Mouse (Mus musculus): ENCODE results near the gene Tom1l1. TPM values are rescaled to one million over a fixed set of nuclear protein-coding genes. Genes with fewer than 3 reads are reported as not detected.

The Tom1l1 gene
- total RNA-seq, 1 experiment, result 12.0 TPM

DNA sequence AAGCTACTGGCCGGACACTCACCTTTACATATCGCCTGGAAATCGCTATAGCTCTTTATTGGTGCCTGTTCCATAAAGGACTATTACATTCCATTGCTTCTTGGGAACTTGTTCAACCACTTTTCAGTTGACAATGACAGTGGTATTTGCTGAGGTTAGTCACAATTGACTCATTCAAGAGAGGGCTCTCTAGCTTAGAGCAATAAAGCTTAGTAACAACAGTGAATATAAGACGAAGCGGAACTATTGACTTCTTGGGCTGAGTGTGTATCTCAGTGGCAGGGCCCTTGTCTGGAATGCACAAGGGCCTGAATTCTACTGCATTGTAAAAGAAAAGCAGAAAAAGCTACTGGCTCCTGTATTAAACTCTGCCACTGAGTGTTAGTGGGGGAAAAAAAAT lies 9.6 kb downstream of the Tom1l1 start:
- no peak overlapping the region for H3K9ac ChIP-seq (ENCODE audit: insufficient read depth, low read depth, low read length, poor library complexity, severe bottlenecking)
- TF ChIP-seq CHD2 (IDR thresholded peaks at IDR 0.05; ENCODE audit: low read depth, low read length), result no peak
- no peak for TF ChIP-seq ZNF384 (IDR thresholded peaks at IDR 0.05; ENCODE audit: low read depth, low read length)
- TF ChIP-seq ZC3H11A (IDR thresholded peaks at IDR 0.05; ENCODE audit: borderline replicate concordance, low read depth, low read length), result no peak
- TF ChIP-seq MAFK (IDR thresholded peaks at IDR 0.05; ENCODE audit: insufficient read depth, low read depth, low read length), result no peak
- no peak for TF ChIP-seq HCFC1 (IDR thresholded peaks at IDR 0.05; ENCODE audit: borderline replicate concordance, insufficient read depth, low read length)
- H3K36me3 ChIP-seq (ENCODE audit: control insufficient read depth, insufficient read depth, low read length, poor library complexity, severe bottlenecking), result peaks cover 3% of the 10 kb centered on the region; the same call in 1 of the 2 replicates
- no peaks in the 10 kb centered on the region for H3K4me1 ChIP-seq (ENCODE audit: control insufficient read depth in 2 of 2, insufficient read depth in 2 of 2, low read length in 2 of 2, poor library complexity in 1 of 2)
- in situ Hi-C loops (cut with MboI; ENCODE audit: low sequenced_read_pairs in 2 of 2, unreplicated experiment in 2 of 2), result no loop called here
- no peak overlapping the region for H3K27ac ChIP-seq (ENCODE audit: insufficient read depth, low read depth, low read length, poor library complexity, severe bottlenecking)
- H3K9me3 ChIP-seq (ENCODE audit: control insufficient read depth, insufficient read depth, low read depth, low read length), result no peaks in the 10 kb centered on the region
- no peak for DNase-seq (ENCODE audit: low read depth, low spot score)
- no peak overlapping the region for H3K4me3 ChIP-seq (ENCODE audit: insufficient read depth in 1 of 2, low read depth in 1 of 2, low read length in 2 of 2, poor library complexity in 1 of 2, severe bottlenecking in 1 of 2)

DNA sequence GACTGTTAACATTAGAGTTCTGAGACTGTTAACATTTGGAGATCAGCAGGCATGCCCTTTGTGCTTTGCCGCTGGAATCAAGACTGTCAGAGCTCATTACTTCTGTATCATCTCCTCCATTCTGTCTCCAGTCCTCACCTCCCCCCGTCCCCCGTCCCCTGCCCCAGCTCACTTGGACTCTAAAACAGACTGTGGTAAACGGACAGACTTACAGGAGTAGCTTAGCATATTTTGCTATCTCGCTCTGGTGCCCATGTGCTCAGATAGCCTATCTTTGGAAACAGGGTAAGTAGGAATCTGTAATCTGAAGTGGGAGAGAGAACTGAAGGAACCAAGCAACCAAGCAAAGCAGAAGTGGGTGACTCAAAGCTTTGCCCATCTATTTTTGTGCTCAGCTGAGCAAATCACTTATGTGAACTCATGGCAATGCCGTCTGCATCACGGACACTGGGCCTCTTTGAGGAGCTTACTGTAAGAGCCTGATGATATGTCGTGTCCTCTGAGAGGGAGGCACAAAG lies 10.3 kb downstream of the Tom1l1 start:
- in situ Hi-C loops (cut with MboI; ENCODE audit: low sequenced_read_pairs in 2 of 2, unreplicated experiment in 2 of 2), result no loop called here
- Histone ChIP-seq H3K4me1 (ENCODE audit: control insufficient read depth in 2 of 2, insufficient read depth in 2 of 2, low read length in 2 of 2, poor library complexity in 1 of 2) (no peaks in the 10 kb centered on the region), H3K9me3 (ENCODE audit: control insufficient read depth, insufficient read depth, low read depth, low read length) (no peaks in the 10 kb centered on the region), H3K9ac (ENCODE audit: insufficient read depth, low read depth, low read length, poor library complexity, severe bottlenecking) (no peak overlapping the region), H3K27ac (ENCODE audit: insufficient read depth, low read depth, low read length, poor library complexity, severe bottlenecking) (no peak overlapping the region), H3K36me3 (ENCODE audit: control insufficient read depth, insufficient read depth, low read length, poor library complexity, severe bottlenecking) (peaks cover 3% of the 10 kb centered on the region; the same call in 1 of the 2 replicates), H3K4me3 (ENCODE audit: insufficient read depth in 1 of 2, low read depth in 1 of 2, low read length in 2 of 2, poor library complexity in 1 of 2, severe bottlenecking in 1 of 2) (no peak overlapping the region)
- TF ChIP-seq ZC3H11A (IDR thresholded peaks at IDR 0.05; ENCODE audit: borderline replicate concordance, low read depth, low read length), result no peak
- no peak for TF ChIP-seq CHD2 (IDR thresholded peaks at IDR 0.05; ENCODE audit: low read depth, low read length)
- TF ChIP-seq MAFK (IDR thresholded peaks at IDR 0.05; ENCODE audit: insufficient read depth, low read depth, low read length), result no peak
- no peak for TF ChIP-seq ZNF384 (IDR thresholded peaks at IDR 0.05; ENCODE audit: low read depth, low read length)
- TF ChIP-seq HCFC1 (IDR thresholded peaks at IDR 0.05; ENCODE audit: borderline replicate concordance, insufficient read depth, low read length), result no peak
- DNase-seq (ENCODE audit: low read depth, low spot score), result no peak

DNA sequence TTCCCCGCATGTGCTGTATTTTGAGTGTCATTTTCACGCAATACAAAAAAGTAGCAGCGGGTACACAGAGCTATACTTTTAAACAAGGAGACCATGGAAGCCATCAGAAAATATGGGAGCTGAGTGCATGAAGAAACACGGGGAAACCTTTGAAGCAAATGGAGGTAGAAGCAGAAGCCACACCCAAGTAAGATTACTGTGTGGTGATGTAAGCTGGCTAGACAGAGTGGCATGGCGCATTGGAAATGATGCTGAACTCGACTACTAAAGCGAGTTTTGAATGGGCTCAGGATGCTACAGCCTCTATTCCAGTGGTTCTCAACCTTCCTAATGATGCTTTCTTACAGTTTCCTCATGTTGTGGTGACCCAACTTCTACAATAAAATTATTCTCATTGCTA lies 11.1 kb downstream of the Tom1l1 start:
- no peak for DNase-seq (ENCODE audit: low read depth, low spot score)
- TF ChIP-seq CHD2 (IDR thresholded peaks at IDR 0.05; ENCODE audit: low read depth, low read length) (no peak), HCFC1 (IDR thresholded peaks at IDR 0.05; ENCODE audit: borderline replicate concordance, insufficient read depth, low read length) (no peak), MAFK (IDR thresholded peaks at IDR 0.05; ENCODE audit: insufficient read depth, low read depth, low read length) (no peak), ZNF384 (IDR thresholded peaks at IDR 0.05; ENCODE audit: low read depth, low read length) (no peak), ZC3H11A (IDR thresholded peaks at IDR 0.05; ENCODE audit: borderline replicate concordance, low read depth, low read length) (no peak)
- Histone ChIP-seq H3K4me3 (ENCODE audit: insufficient read depth in 1 of 2, low read depth in 1 of 2, low read length in 2 of 2, poor library complexity in 1 of 2, severe bottlenecking in 1 of 2) (no peak overlapping the region), H3K9ac (ENCODE audit: insufficient read depth, low read depth, low read length, poor library complexity, severe bottlenecking) (no peak overlapping the region), H3K36me3 (ENCODE audit: control insufficient read depth, insufficient read depth, low read length, poor library complexity, severe bottlenecking) (peaks cover 3% of the 10 kb centered on the region; the same call in 1 of the 2 replicates), H3K9me3 (ENCODE audit: control insufficient read depth, insufficient read depth, low read depth, low read length) (no peaks in the 10 kb centered on the region), H3K4me1 (ENCODE audit: control insufficient read depth in 2 of 2, insufficient read depth in 2 of 2, low read length in 2 of 2, poor library complexity in 1 of 2) (no peaks in the 10 kb centered on the region), H3K27ac (ENCODE audit: insufficient read depth, low read depth, low read length, poor library complexity, severe bottlenecking) (no peak overlapping the region)
- in situ Hi-C loops (cut with MboI; ENCODE audit: low sequenced_read_pairs in 2 of 2, unreplicated experiment in 2 of 2), result no loop called here

GRCm38 (mm10) chr11:90675479-90676110 lies 12.6 kb downstream of the Tom1l1 start:
- in situ Hi-C loops (cut with MboI; ENCODE audit: low sequenced_read_pairs in 2 of 2, unreplicated experiment in 2 of 2), result no loop called here
- H3K36me3 ChIP-seq (ENCODE audit: control insufficient read depth, insufficient read depth, low read length, poor library complexity, severe bottlenecking), result peaks cover under 1% of the 10 kb centered on the region; the same call in 1 of the 2 replicates
- H3K4me3 ChIP-seq (ENCODE audit: insufficient read depth in 1 of 2, low read depth in 1 of 2, low read length in 2 of 2, poor library complexity in 1 of 2, severe bottlenecking in 1 of 2), result no peak overlapping the region
- H3K9me3 ChIP-seq (ENCODE audit: control insufficient read depth, insufficient read depth, low read depth, low read length), result no peaks in the 10 kb centered on the region
- TF ChIP-seq ZC3H11A (IDR thresholded peaks at IDR 0.05; ENCODE audit: borderline replicate concordance, low read depth, low read length) (no peak), CHD2 (IDR thresholded peaks at IDR 0.05; ENCODE audit: low read depth, low read length) (no peak), MAFK (IDR thresholded peaks at IDR 0.05; ENCODE audit: insufficient read depth, low read depth, low read length) (no peak), ZNF384 (IDR thresholded peaks at IDR 0.05; ENCODE audit: low read depth, low read length) (no peak), HCFC1 (IDR thresholded peaks at IDR 0.05; ENCODE audit: borderline replicate concordance, insufficient read depth, low read length) (no peak)
- no peak overlapping the region for H3K27ac ChIP-seq (ENCODE audit: insufficient read depth, low read depth, low read length, poor library complexity, severe bottlenecking)
- DNase-seq (ENCODE audit: low read depth, low spot score), result no peak
- no peaks in the 10 kb centered on the region for H3K4me1 ChIP-seq (ENCODE audit: control insufficient read depth in 2 of 2, insufficient read depth in 2 of 2, low read length in 2 of 2, poor library complexity in 1 of 2)
- H3K9ac ChIP-seq (ENCODE audit: insufficient read depth, low read depth, low read length, poor library complexity, severe bottlenecking), result no peak overlapping the region

Measured in ES-E14 (cell line).